Mouse (Mus musculus) C3H10T1/2 (cell line): ENCODE data around the gene Dpy19l3. TPM values are rescaled to one million over a fixed set of nuclear protein-coding genes. Genes with fewer than 3 reads are reported as not detected.

Experiments
- polyA plus RNA-seq, 2 experiments: library from polyadenylated mRNA; unstranded; fragments of >200 nt; fragmentation: generic; extraction: Trizol; gene quantifications; one replicate each; pipeline ENCODE4 v1.2.1; 2012; ENCODE audit warnings: missing spikeins in 2 of 2

Dpy19l3 gene
- 1 to 10 TPM; 1.6 to 8.5 TPM for polyA plus RNA-seq

DNA sequence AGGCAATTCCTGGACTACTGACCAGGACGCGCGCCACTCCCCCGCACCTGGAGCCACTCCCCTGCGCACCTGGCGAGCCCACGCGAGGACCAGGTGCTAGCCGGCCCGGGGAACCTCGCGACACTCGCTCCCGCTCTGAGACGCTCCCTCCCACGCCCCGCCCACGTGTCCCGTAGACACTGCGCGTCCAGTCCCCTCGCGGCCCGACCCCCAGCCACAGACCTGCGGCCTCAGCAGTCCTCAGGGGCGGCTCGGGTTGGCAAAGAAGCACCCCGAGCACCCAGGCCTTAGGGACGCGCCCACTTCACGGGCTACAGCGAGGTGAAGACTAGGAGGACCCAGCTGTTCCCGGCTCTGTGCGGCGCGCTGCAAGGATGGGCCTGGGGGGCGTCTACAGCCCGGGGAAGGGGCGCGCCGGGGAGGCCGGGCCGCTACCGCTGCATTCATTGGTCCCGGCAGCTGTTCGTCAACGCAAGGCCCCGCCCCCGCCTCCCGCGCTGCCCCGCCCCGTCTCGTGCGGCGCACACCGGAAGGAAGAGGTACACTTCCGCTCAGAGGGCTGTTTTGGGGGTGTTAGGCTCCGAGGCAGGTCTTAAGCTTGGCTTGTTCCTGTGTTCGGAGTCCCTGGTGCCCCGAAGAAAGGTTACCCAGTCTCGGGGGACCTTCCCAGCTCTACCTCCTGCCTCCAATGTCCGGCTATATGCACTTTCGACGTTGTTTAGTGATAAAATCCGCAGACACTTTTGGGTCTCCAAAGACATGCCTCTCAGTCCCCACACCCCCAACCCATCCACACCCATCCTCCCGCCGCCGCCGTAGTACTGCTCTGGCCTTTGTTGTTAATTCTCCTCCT lies at the start of gene Dpy19l3:
TSS of gene Dpy19l3 (minus strand) at position 422 of the 853 bp plus-strand sequence.

DNA sequence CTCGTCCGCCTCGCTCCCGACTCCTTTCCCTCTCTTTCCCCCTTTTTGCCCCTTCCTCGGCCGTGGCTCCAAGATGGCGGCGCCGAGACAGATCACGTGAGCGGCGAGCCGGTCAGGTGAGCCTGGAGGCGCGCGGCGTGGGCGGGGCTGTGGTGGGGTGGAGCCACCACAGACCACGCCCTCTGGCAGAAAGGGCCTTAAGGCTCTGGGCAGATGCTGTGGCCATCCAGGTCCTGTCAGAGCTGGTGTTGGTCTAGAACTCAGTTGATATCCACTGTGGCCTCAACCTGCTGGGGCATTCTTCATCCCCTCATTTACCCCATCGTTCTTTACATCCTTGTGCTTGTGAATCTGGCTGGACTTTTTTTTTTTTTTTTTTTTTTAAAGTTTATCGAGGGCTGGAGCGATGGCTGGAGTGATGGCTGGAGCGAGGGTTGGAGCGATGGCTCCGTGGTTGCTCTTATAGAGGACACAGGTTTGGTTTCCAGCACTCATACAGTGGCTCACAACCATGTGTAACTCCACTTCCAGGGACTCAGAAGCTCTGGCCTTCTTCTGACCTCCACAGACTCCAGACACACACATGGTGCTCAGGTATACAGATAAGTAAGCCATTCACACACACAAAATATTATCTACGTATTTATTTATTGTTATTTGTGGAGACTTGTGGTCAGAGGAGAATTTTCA lies 48.8 kb upstream of the Dpy19l3 start, which contains the start of gene Zfp507:
TSS of gene Zfp507 (minus strand) at position 98 of the 690 bp plus-strand sequence.

DNA sequence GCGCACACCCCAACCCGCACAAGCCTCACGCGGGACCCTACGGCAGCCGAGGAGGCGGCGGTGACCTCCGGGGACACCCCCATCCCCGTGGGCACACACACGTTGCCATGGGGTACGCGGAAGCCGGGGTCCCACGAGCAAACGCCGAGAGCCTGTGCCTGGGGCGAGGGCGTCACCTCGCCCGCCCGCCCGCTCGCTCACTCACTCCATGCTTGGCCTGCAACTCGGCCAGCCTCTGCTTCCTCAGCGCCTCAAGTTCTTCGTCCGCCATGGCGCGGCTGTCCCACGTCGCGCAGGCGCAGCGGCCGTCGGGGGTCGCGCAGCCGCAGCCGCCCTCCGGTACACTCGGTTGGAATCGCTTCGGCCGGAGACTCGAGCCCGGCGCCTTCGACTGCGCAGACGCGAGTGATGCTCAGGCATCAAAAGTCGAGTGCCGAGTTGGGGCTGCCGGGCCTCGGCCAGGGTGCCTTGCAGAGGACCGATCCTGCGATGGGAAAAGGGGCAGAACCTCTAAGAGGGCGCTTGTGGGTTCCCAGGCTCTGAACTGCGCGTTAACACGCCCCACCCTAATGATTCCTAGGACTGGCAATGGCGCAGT lies 107.1 kb downstream of the Dpy19l3 start, which contains the start of gene Pdcd5:
TSS of gene Pdcd5 (minus strand) at position 421 of the 598 bp plus-strand sequence.

Other genes starting within 250 kb of the Dpy19l3 start
- gene Tdrd12, start 216.7 kb downstream of the Dpy19l3 start, polyA plus RNA-seq = not detected
- 10 to 100 TPM in 1 of 2 experiments, 1 to 10 TPM in 1; 8.2 to 22.5 TPM for gene Nudt19, start 198.2 kb downstream of the Dpy19l3 start, polyA plus RNA-seq
- under 1 TPM; 0.04 to 0.35 TPM for gene Rgs9bp, start 168.9 kb downstream of the Dpy19l3 start, polyA plus RNA-seq
- gene Ankrd27, start 168.2 kb downstream of the Dpy19l3 start, polyA plus RNA-seq = 10 to 100 TPM in 1 of 2 experiments, 1 to 10 TPM in 1; 8.0 to 18.2 TPM
- gene Pdcd5, start 106.9 kb downstream of the Dpy19l3 start, polyA plus RNA-seq = 100 to 1,000 TPM in 1 of 2 experiments, 10 to 100 TPM in 1; 48.8 to 139 TPM
- gene Zfp507, start 48.5 kb upstream of the Dpy19l3 start, polyA plus RNA-seq = 1 to 10 TPM; 1.2 to 4.5 TPM